Mouse (Mus musculus): ENCODE measurements around the gene Hipk1.

DNA sequence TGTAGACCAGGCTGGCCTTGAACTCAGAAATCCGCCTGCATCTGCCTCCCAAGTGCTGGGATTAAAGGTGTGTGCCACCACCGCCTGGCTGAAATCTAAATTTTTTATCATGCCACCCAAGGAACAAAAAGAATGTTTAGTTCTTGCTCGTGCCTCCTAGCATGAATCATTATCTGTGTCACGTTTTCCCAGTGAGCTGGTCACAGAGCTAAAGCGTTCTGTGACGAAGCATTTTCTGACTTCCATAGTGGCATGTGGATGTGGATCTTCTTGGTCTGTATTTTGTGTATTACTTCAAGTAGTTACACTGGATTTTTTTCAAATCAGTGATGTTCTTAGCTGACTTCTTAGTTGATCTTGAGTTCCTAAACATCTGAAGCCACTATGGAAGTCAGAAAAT is 19.6 kb upstream of the Hipk1 start:
- TF ChIP-seq CTCF (IDR thresholded peaks at IDR 0.05; ENCODE audit: low read depth) (no peak), EP300 (IDR thresholded peaks at IDR 0.05; ENCODE audit: low read depth) (no peak)

Measured in liver, postnatal 0 days (tissue).